Mouse (Mus musculus) cerebellum, adult 9-11 months (tissue): ENCODE results near the gene Rlbp1.

Source experiments
- DNase-seq: peaks from one replicate; pipeline ENCODE4 v3.0.0; 2022

Gene Rlbp1

GRCm38 (mm10) chr7:79386422-79387133 is at the start of gene Rlbp1:
Rlbp1 (minus strand) TSS chr7:79387048.
- no peak for DNase-seq

GRCm38 (mm10) chr7:79428243-79428642 is 41.4 kb upstream of the Rlbp1 start:
- no peak for DNase-seq

GRCm38 (mm10) chr7:79425804-79426203 is 39.0 kb upstream of the Rlbp1 start:
- DNase-seq: no peak

DNA sequence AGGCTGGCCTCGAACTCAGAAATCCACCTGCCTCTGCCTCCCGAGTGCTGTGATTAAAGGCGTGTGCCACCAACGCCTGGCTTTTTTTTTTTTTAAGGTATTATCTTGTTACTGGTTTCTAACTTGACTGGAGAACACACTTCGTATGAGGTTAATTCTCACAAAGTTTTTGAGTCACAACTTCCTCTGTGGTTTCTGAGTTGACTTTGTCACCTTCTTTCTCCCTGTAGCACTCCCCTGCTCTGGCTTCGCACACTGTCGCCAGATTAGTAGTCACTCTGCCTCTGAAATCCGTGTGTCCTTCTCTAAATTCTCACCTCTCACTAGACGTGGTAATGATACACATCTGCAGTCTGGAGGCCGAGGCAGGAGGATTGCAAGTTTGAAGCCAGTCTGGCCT is 36.0 kb upstream of the Rlbp1 start:
- no peak for DNase-seq

GRCm38 (mm10) chr7:79419950-79420349 is 33.1 kb upstream of the Rlbp1 start:
- DNase-seq: no peak

DNA sequence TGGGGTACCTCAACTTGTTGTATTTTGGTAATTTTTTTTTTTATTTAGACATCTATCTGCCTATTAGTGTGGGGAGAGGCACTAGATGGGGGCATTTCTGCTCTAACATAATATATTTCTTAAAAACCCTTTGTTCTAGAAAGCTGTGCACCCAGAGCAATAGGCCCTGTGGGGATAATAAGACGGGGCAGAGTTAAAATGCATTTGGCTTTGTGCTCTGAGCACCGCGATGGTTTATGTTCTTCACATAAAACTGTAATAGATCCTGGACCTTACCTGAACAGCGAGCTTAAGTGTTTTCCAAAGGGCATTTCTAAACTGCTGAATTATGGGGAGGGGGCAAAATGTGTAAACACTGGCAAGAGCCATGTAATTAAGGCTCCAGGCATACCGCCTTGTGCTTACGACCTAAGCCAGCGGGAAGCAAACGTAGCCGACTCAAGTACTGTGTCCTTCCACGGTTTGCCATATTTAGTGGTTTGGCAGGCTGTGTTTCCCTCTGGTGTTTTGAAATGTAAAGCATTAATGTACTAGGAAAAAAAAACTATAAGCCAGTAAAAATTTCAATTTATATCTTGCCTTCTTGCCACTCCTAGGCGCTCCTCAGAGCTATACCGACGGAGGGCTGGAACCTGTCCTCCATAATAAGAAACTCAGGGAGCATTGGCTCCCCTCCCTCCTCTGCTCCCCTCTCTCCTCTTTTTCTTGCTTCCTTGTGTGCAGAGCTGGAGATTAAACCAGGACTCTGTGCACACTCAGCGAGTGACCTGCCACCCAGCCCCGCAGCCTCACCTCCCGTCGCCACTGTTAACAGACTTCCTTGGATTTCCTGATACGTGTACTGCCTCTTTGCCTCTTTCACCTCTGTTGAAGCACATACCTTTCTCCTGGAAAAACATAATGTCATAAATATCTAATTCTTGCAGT is 27.9 kb upstream of the Rlbp1 start:
- DNase-seq: no peak

- DNase-seq: no peak
Observed at GRCm38 (mm10) chr7:79400296-79400695, 13.4 kb upstream of the Rlbp1 start.

GRCm38 (mm10) chr7:79398971-79399370 is 12.1 kb upstream of the Rlbp1 start:
- no peak for DNase-seq

- no peak for DNase-seq
Observed at GRCm38 (mm10) chr7:79398426-79398825, 11.6 kb upstream of the Rlbp1 start.

DNA sequence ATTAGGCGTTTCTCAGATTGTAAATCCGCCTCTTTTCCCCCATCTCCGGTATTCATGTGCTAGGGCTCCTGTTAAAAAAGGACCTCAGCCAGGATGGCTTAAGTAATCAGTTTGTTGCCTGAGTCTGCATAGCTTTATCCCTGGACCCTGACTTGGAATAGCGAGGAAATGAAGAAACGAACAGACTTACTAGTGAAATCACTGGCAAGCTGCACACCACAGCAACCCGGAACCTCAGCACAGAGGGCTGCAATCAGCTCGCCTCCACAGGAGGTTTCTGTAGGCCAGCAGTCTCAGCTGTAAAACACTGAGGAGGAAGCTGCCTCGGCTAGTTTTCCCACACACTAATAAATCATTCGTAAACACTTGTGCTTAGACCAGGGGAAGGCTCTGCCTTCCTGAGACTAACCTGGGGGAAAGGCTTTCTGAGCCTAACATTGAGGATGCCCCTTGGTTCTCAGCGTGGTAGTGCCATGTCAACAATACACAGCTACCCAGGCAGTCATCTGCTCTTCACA is 10.7 kb upstream of the Rlbp1 start:
- DNase-seq: no peak

DNA sequence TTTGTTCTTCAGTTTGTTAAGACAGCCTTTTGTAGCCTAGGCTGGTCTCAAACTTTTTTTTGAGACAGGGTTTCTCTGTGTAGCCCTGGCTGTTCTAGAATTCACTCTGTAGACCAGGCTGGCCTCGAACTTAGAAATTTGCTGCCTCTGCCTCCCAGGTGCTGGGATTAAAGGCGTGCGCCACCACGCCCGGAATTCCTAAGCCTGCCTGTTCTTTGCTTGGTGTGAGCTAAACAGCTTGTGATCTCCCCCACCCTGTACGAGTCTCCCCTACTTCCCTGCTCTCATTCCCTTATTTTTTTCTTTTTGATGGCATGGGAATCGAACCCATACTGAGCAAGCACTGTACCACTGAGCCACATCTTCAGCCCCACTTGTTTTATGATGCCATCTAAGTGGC is 8.3 kb upstream of the Rlbp1 start:
- DNase-seq: no peak

DNA sequence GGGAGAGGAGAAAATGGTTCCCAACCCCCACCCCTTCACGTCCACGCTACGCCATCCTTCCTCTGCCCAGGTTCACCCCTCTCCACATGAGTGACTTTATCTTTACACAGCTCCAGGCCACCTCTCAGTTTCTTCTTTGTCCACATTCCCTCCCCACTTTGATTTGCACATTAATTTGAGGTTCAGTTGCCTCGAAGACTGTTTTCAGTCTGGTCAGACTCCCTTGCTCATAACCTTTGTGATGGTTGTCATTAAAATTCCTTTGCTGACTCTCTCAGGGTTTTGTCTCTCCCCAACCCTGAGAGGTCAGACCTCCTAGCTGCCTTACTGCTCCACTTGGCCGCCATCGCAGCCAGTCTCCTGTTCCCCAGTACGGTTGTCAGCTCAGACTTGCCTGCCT is 7.8 kb upstream of the Rlbp1 start:
- no peak for DNase-seq

DNA sequence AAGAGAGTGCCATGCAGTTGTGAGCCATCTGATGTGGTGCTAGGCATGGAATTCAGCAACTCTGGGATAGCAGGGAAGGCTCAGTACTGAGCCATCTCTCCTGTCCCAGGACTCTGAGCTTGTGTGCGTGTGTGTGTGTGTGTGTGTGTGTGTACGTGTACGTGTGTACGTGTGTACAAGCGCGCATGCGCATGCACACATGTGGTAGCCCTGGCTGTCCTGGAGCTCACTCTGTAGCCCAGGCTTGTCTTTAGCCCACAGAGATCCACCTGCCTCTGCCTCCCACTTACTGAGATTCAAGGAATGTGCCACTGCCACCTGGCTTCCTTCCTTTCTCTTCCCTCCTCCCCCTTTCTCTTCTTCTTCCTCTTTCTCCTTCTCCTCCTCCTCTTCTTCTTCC is 7.1 kb upstream of the Rlbp1 start:
- DNase-seq: no peak

- DNase-seq: no peak
Observed at GRCm38 (mm10) chr7:79392860-79393513, 6.1 kb upstream of the Rlbp1 start.

DNA sequence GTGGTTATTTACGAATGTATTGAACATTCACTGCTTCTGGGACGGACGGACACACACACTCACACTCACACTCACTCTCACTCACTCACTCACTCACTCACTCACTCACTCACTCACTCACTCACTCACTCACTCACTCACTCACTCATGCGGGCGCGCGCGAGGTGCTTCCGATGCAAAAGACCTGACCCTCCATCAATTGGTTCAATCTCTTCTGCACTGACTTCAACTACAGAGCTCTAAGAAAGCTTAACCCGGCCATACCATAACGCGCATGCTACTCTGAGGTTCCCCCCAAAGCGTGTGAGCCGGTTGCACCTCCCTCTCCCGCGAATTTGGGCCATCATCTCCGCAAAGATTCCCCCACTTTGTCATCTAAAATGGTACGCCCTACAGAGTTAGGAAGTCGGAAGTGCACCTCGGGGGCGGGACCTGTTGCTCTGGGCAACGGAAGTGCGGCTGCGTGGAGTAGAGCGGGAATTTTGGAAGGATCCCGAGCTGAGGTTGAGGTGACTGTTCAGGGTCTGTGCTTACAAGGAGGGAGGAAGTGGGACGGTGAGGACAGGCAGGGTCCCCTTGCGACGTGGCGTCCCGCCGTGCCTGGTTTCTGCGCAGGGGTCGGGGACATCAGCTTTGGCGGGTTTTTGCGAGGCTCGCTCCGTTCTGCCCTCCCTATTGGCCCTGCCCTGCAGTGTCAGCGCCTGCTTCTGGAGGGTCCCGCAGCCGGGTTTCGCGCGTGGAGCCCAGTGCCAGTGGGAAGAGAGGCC is 5.2 kb upstream of the Rlbp1 start, which contains the start of gene Fanci:
TSS of gene Fanci (plus strand) at position 47 of the 767 bp plus-strand sequence.
- peak; percentile 92 for DNase-seq

GRCm38 (mm10) chr7:79391471-79391870 is 4.6 kb upstream of the Rlbp1 start:
- DNase-seq: no peak

DNA sequence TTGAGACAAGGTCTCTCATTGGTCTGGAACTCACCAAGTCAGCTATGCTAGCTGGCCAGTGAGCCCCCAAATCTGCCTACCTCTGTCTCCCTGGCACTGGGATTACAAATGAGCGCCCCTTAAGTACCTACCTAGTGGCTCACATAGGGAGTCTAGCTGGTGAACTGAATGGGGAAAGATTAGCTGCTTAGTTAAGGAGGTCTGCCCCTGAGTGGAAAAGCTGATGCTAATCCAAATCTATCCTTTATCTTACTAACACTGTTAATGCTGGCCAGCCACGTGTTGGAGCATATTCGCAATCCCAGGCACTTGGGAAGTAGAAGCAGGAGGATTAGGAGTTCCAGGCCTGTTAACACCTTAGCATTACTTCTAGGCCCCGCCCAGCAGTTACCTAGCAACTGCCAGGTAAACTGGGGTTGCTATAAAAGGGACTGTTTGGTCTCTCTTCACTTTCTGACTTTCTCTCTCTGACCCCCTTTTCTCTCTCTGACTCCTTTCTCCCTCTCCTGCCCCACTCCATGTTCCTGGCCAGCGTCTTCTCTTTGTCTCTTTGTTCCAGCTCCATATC is 3.4 kb upstream of the Rlbp1 start:
- DNase-seq: no peak

DNA sequence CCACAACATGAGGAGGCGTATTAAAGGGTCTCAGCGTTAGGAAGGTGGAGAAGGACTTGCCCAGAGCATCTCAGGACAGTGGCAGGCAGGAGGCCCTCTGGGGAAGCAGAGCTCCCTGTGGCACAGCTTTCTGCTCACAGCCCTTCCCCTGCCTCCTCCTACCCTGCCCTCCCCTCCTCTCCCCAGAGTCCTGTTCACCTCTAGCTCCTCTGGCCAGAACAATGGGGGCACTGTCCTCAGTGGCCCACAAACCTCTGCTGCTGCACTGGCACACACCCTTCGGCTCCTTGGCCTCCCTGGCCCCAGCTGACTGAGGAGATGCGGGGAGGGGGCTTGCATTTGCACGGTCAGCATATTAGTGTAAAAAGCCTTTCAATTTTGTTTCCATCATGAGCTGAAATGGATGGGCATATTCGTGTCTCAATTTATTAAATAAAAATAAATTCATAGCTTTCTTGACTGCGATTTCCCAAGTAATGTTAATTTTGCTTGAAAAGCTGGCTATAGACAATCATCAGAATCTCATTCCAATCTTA is 1.9 kb upstream of the Rlbp1 start:
- DNase-seq: no peak

- DNase-seq: no peak
Observed at GRCm38 (mm10) chr7:79387991-79388390, 1.1 kb upstream of the Rlbp1 start.

GRCm38 (mm10) chr7:79387140-79387539 is 292 bp upstream of the Rlbp1 start:
- DNase-seq: no peak

DNA sequence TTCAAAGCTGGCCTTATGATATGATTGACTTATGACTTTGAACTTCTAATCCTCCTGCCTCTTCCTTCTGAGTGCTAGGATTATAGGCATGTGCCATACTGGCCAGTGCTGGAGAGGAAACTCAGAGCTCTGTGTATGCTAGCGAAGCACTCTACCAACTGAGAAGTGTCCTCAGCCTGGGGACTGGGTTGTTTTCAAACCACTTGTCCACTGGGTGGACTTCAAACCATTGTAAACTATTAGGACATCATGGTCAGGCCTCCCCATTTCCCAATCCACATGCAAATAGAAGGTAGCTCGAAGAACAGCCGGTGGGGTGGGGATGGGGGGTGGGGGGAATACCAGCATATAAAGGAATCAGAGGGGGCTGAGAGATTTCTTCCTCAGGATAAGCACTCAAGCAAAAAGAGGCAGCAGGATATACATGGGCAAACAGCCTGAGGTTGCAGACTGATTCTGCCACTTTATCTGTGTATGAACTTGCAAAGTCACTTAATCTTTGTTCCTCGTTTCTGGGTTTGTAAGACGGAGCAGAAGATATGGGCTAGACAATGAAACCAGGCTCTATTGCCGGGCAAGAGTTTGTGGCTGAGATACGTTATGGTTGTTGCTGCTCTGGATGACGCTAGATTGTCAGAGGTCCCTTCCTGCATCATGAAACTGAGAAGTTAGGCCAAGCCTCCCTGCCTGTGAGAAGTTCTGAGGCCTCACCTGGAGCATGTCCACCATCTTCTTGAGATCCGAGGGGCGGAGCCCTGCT is 10.2 kb downstream of the Rlbp1 start:
- DNase-seq: no peak
